Mouse (Mus musculus) erythroblast, embryonic 14.5 days (primary cell): ENCODE data around the gene Ms4a2.

ENCODE experiments used
- GATA1 ChIP-seq: IDR thresholded peaks from 2 replicates; pipeline ENCODE4 v1.6.1; 2012; ENCODE audit warnings: low read length, inconsistent platforms, mixed read lengths
- TAL1 ChIP-seq: IDR thresholded peaks from 3 replicates; pipeline ENCODE4 v1.6.1; 2012; ENCODE audit warnings: low read length, inconsistent platforms, mixed read lengths

- TF ChIP-seq GATA1 (no peak), TAL1 (no peak)
Measured at GRCm38 (mm10) chr19:11639038-11639437, 15.5 kb upstream of the Ms4a2 start.
